Mouse (Mus musculus) neural tube, embryonic 13.5 days (tissue): ENCODE measurements around the gene Pcolce. TPM values are rescaled to one million over a fixed set of nuclear protein-coding genes. Genes with fewer than 3 reads are reported as not detected.

Experiments
- ATAC-seq: fragments of 200-750 bp; cut with Nextera tagmentation; 2 replicates; pipeline ENCODE4 v1.8.0; 2017; ENCODE audit warnings: low read depth, mild to moderate bottlenecking, moderate TSS enrichment, moderate library complexity
- H3K27ac ChIP-seq: fragments of 300-500 bp; sonication (generic); replicated peaks from 2 replicates; pipeline ENCODE4 v1.5.1; 2015; ENCODE audit warnings: moderate library complexity, mild to moderate bottlenecking, inconsistent platforms
- H3K27me3 ChIP-seq: fragments of 300-500 bp; sonication (generic); 2 replicates; pipeline ENCODE4 v1.6.1; 2015; ENCODE audit warnings: mild to moderate bottlenecking, inconsistent platforms
- H3K36me3 ChIP-seq: fragments of 300-500 bp; sonication (generic); 2 replicates; pipeline ENCODE4 v1.6.1; 2015; ENCODE audit warnings: mild to moderate bottlenecking, inconsistent platforms
- H3K4me1 ChIP-seq: fragments of 300-500 bp; sonication (generic); replicated peaks from 2 replicates; pipeline ENCODE4 v1.6.1; 2015; ENCODE audit warnings: inconsistent platforms
- H3K4me2 ChIP-seq: fragments of 300-500 bp; sonication (generic); 2 replicates; pipeline ENCODE4 v1.6.1; 2015; ENCODE audit warnings: inconsistent platforms, mild to moderate bottlenecking, moderate library complexity
- H3K4me3 ChIP-seq: fragments of 300-500 bp; sonication (generic); 2 replicates; pipeline ENCODE4 v1.5.1; 2015; ENCODE audit warnings: mild to moderate bottlenecking, inconsistent platforms
- H3K9ac ChIP-seq: fragments of 300-500 bp; sonication (generic); 2 replicates; pipeline ENCODE4 v1.6.1; 2015; ENCODE audit warnings: moderate library complexity, mild to moderate bottlenecking, inconsistent platforms
- H3K9me3 ChIP-seq: fragments of 300-500 bp; sonication (generic); 2 replicates; pipeline ENCODE4 v1.6.1; 2016; ENCODE audit warnings: inconsistent platforms
- WGBS: fragments of 180-500 bp; shearing (Covaris S2); methylation state at CpG from one replicate; pipeline ENCODE4 v1.1.7; 2015; 5-methylcytosine and 5-hydroxymethylcytosine counted together
- polyA plus RNA-seq: library from polyadenylated mRNA; unstranded; fragments of >200 nt; fragmentation: Nextera tagmentation; extraction: Ambion mirVana; gene quantifications from 2 replicates; pipeline ENCODE4 v1.2.1, GENCODE M21; 2015

Gene Pcolce
- polyA plus RNA-seq, 1 experiment from 2014 or later: 42.7 TPM

- H3K27ac ChIP-seq: peak overlapping the region; percentile 73
- ATAC-seq: peak; percentile 84
- no peaks in the 10 kb centered on the region for H3K9me3 ChIP-seq
- H3K27me3 ChIP-seq: peaks cover 17% of the 10 kb centered on the region
- H3K4me1 ChIP-seq: peaks cover 20% of the 10 kb centered on the region
- H3K4me3 ChIP-seq: peak overlapping the region; percentile 38
- no peaks in the 10 kb centered on the region for H3K36me3 ChIP-seq
- 19% methylated on average over 27 of the region's 27 CpGs for WGBS
- H3K4me2 ChIP-seq: peak overlapping the region; percentile 61
- peak overlapping the region; percentile 67 for H3K9ac ChIP-seq
Observed at GRCm38 (mm10) chr5:137583670-137584169, 29.9 kb downstream of the Pcolce start.

GRCm38 (mm10) chr5:137582702-137583101 is 30.9 kb downstream of the Pcolce start:
- no peaks in the 10 kb centered on the region for H3K9me3 ChIP-seq
- 43% methylated on average over 8 of the region's 8 CpGs for WGBS
- peak overlapping the region; percentile 67 for H3K9ac ChIP-seq
- no peak overlapping the region for H3K27ac ChIP-seq
- no peak overlapping the region; the same call in 1 of the 2 replicates for H3K4me3 ChIP-seq
- 0 out of 2 replicates have a peak, but pooled peaks have one; percentile 20 for ATAC-seq
- H3K36me3 ChIP-seq: no peaks in the 10 kb centered on the region
- peak overlapping the region; percentile 61 for H3K4me2 ChIP-seq
- peaks cover 20% of the 10 kb centered on the region for H3K4me1 ChIP-seq
- peaks cover 17% of the 10 kb centered on the region for H3K27me3 ChIP-seq

- Histone ChIP-seq H3K4me2 (no peak overlapping the region), H3K9ac (no peak overlapping the region), H3K27me3 (peaks cover 17% of the 10 kb centered on the region), H3K9me3 (no peaks in the 10 kb centered on the region), H3K4me1 (peaks cover 20% of the 10 kb centered on the region), H3K4me3 (no peak overlapping the region), H3K27ac (no peak overlapping the region), H3K36me3 (no peaks in the 10 kb centered on the region)
- WGBS: 81% methylated on average over 6 of the region's 6 CpGs
- no peak for ATAC-seq
Observed at GRCm38 (mm10) chr5:137580246-137580645, 33.3 kb downstream of the Pcolce start.

- no peaks in the 10 kb centered on the region for H3K36me3 ChIP-seq
- peak overlapping the region; percentile 51 for H3K4me2 ChIP-seq
- no peaks in the 10 kb centered on the region for H3K9me3 ChIP-seq
- peak overlapping the region; percentile 20; the same call in 1 of the 2 replicates for H3K4me3 ChIP-seq
- peak; percentile 63 for ATAC-seq
- H3K9ac ChIP-seq: peak overlapping the region; percentile 54
- H3K4me1 ChIP-seq: 0 out of 2 replicates have a peak, but pooled peaks cover 6% of the 10 kb centered on the region
- 7% methylated on average over 27 of the region's 27 CpGs for WGBS
- H3K27me3 ChIP-seq: peaks cover 9% of the 10 kb centered on the region
- H3K27ac ChIP-seq: no peak overlapping the region
Observed at GRCm38 (mm10) chr5:137574470-137574901, 39.1 kb downstream of the Pcolce start.

- Histone ChIP-seq H3K9me3 (no peaks in the 10 kb centered on the region), H3K27me3 (peaks cover 9% of the 10 kb centered on the region), H3K4me1 (0 out of 2 replicates have a peak, but pooled peaks cover 6% of the 10 kb centered on the region), H3K4me3 (no peak overlapping the region), H3K36me3 (peaks cover 19% of the 10 kb centered on the region), H3K27ac (no peak overlapping the region), H3K4me2 (no peak overlapping the region), H3K9ac (no peak overlapping the region)
- WGBS: 84% methylated on average over 17 of the region's 17 CpGs
- ATAC-seq: no peak
Observed at GRCm38 (mm10) chr5:137570691-137571586, 42.6 kb downstream of the Pcolce start.

GRCm38 (mm10) chr5:137570181-137570580 is 43.4 kb downstream of the Pcolce start:
- H3K4me3 ChIP-seq: no peak overlapping the region
- 0 out of 2 replicates have a peak, but pooled peaks cover 6% of the 10 kb centered on the region for H3K4me1 ChIP-seq
- H3K9me3 ChIP-seq: no peaks in the 10 kb centered on the region
- no peak overlapping the region for H3K4me2 ChIP-seq
- H3K36me3 ChIP-seq: peaks cover 26% of the 10 kb centered on the region
- no peak overlapping the region for H3K27ac ChIP-seq
- ATAC-seq: no peak
- H3K27me3 ChIP-seq: peaks cover 8% of the 10 kb centered on the region
- WGBS: 63% methylated on average over 7 of the region's 7 CpGs
- no peak overlapping the region for H3K9ac ChIP-seq

GRCm38 (mm10) chr5:137569665-137570064 is 43.9 kb downstream of the Pcolce start, which contains the start of gene Tfr2:
Gene Tfr2, plus strand, starts transcription at chr5:137569840.
- no peak within 1 kb of the TSS for H3K4me3 ChIP-seq
- peaks cover 6% of the 10 kb centered on the region; the same call in 1 of the 2 replicates for H3K27me3 ChIP-seq
- 30% methylated on average over 9 of the region's 9 CpGs for WGBS
- 0 out of 2 replicates have a peak, but pooled peaks cover 5% of the 10 kb centered on the region for H3K4me1 ChIP-seq
- H3K4me2 ChIP-seq: no peak within 1 kb of the TSS
- no peak within 1 kb of the TSS for H3K27ac ChIP-seq
- H3K9me3 ChIP-seq: no peaks in the 10 kb centered on the region
- no peak for ATAC-seq
- H3K36me3 ChIP-seq: peaks cover 31% of the 10 kb centered on the region
- no peak within 1 kb of the TSS for H3K9ac ChIP-seq

- Histone ChIP-seq H3K4me3 (no peak overlapping the region), H3K36me3 (peaks cover 36% of the 10 kb centered on the region), H3K4me2 (no peak overlapping the region), H3K9ac (no peak overlapping the region), H3K4me1 (no peaks in the 10 kb centered on the region), H3K27ac (no peak overlapping the region), H3K27me3 (peaks cover 6% of the 10 kb centered on the region; the same call in 1 of the 2 replicates), H3K9me3 (no peaks in the 10 kb centered on the region)
- ATAC-seq: no peak
- 75% methylated on average over 12 of the region's 12 CpGs for WGBS
Observed at GRCm38 (mm10) chr5:137569031-137569430, 44.6 kb downstream of the Pcolce start.

GRCm38 (mm10) chr5:137568223-137568798 is 45.3 kb downstream of the Pcolce start:
- Histone ChIP-seq H3K4me2 (no peak overlapping the region), H3K9ac (no peak overlapping the region), H3K27ac (no peak overlapping the region), H3K9me3 (no peaks in the 10 kb centered on the region), H3K27me3 (peaks cover 6% of the 10 kb centered on the region; the same call in 1 of the 2 replicates), H3K4me1 (no peaks in the 10 kb centered on the region), H3K36me3 (peaks cover 36% of the 10 kb centered on the region), H3K4me3 (no peak overlapping the region)
- WGBS: 83% methylated on average over 8 of the region's 8 CpGs
- ATAC-seq: no peak

- 94% methylated on average over 5 of the region's 5 CpGs for WGBS
- H3K36me3 ChIP-seq: peaks cover 36% of the 10 kb centered on the region
- H3K9me3 ChIP-seq: no peaks in the 10 kb centered on the region
- H3K4me2 ChIP-seq: no peak overlapping the region
- no peak overlapping the region for H3K4me3 ChIP-seq
- ATAC-seq: no peak
- H3K4me1 ChIP-seq: no peaks in the 10 kb centered on the region
- H3K27ac ChIP-seq: no peak overlapping the region
- H3K27me3 ChIP-seq: no peaks in the 10 kb centered on the region
- H3K9ac ChIP-seq: no peak overlapping the region
Observed at GRCm38 (mm10) chr5:137566416-137566815, 47.2 kb downstream of the Pcolce start.

- ATAC-seq: no peak
- 71% methylated on average over 6 of the region's 6 CpGs for WGBS
- Histone ChIP-seq H3K4me2 (no peak overlapping the region), H3K9ac (no peak overlapping the region), H3K4me3 (no peak overlapping the region), H3K36me3 (peaks cover 36% of the 10 kb centered on the region), H3K9me3 (no peaks in the 10 kb centered on the region), H3K27me3 (no peaks in the 10 kb centered on the region), H3K4me1 (no peaks in the 10 kb centered on the region), H3K27ac (no peak overlapping the region)
Observed at GRCm38 (mm10) chr5:137565744-137566143, 47.8 kb downstream of the Pcolce start.

- Histone ChIP-seq H3K27me3 (no peaks in the 10 kb centered on the region; the same call in 1 of the 2 replicates), H3K4me3 (no peak overlapping the region), H3K36me3 (peaks cover 40% of the 10 kb centered on the region), H3K9me3 (no peaks in the 10 kb centered on the region), H3K4me2 (no peak overlapping the region), H3K4me1 (no peaks in the 10 kb centered on the region), H3K27ac (no peak overlapping the region), H3K9ac (no peak overlapping the region)
- 79% methylated on average over 10 of the region's 10 CpGs for WGBS
- ATAC-seq: no peak
Observed at GRCm38 (mm10) chr5:137562965-137563364, 50.6 kb downstream of the Pcolce start.
